Mouse (Mus musculus): Measurements from ENCODE around the gene Fhod1. TPM values are rescaled to one million over a fixed set of nuclear protein-coding genes. Genes with fewer than 3 reads are reported as not detected.

Fhod1 gene
- total and polyA plus RNA-seq, 2 experiments, result 1.7 to 7.8 TPM

- no peak for DNase-seq (ENCODE audit: extremely low read depth, low read depth, low spot score)
- Histone ChIP-seq H3K4me3 (ENCODE audit: insufficient read depth, low read depth, low read length) (peak overlapping the region; percentile 85; the same call in 1 of the 2 replicates), H3K27me3 (ENCODE audit: control insufficient read depth, insufficient read depth, low read length) (no peaks in the 10 kb centered on the region), H3K9ac (ENCODE audit: low read depth, low read length) (peak overlapping the region; percentile 88), H3K36me3 (ENCODE audit: control insufficient read depth, insufficient read depth, low read length) (peaks cover 16% of the 10 kb centered on the region), H3K79me2 (ENCODE audit: control insufficient read depth, insufficient read depth, low read length) (no peaks in the 10 kb centered on the region), H3K4me1 (ENCODE audit: control insufficient read depth, insufficient read depth, low read length) (peaks cover 5% of the 10 kb centered on the region), H3K27ac (replicated peaks; ENCODE audit: insufficient read depth, low read depth, low read length) (no peak overlapping the region)
- no peak for TF ChIP-seq CTCF (IDR thresholded peaks at IDR 0.05; ENCODE audit: low read depth, low read length)
- TF ChIP-seq POLR2A (IDR thresholded peaks at IDR 0.05; ENCODE audit: extremely low read depth, insufficient read depth, low read length), result no peak
- 37% methylated on average over 5 of the region's 5 CpGs for WGBS
These were observed 41.5 kb downstream of the Fhod1 start for GRCm38 (mm10) chr8:105306146-105306691.

GRCm38 (mm10) chr8:105305211-105306145 is 42.3 kb downstream of the Fhod1 start, which contains the start of gene Elmo3:
Gene Elmo3 (plus strand): TSS chr8:105305601.
- Histone ChIP-seq H3K36me3 (ENCODE audit: control insufficient read depth, insufficient read depth, low read length) (peaks cover 17% of the 10 kb centered on the region), H3K9ac (ENCODE audit: low read depth, low read length) (peak within 1 kb of the TSS; percentile 88), H3K4me1 (ENCODE audit: control insufficient read depth, insufficient read depth, low read length) (peaks cover 5% of the 10 kb centered on the region), H3K4me3 (ENCODE audit: insufficient read depth, low read depth, low read length) (peak within 1 kb of the TSS; percentile 85), H3K27me3 (ENCODE audit: control insufficient read depth, insufficient read depth, low read length) (no peaks in the 10 kb centered on the region), H3K27ac (replicated peaks; ENCODE audit: insufficient read depth, low read depth, low read length) (peak within 1 kb of the TSS; percentile 90), H3K79me2 (ENCODE audit: control insufficient read depth, insufficient read depth, low read length) (no peaks in the 10 kb centered on the region)
- peak; percentile 74 for DNase-seq (ENCODE audit: extremely low read depth, low read depth, low spot score)
- WGBS, result 7% methylated on average over 30 of the region's 30 CpGs
- TF ChIP-seq POLR2A (IDR thresholded peaks at IDR 0.05; ENCODE audit: extremely low read depth, insufficient read depth, low read length), result peak; percentile 81
- TF ChIP-seq CTCF (IDR thresholded peaks at IDR 0.05; ENCODE audit: low read depth, low read length), result no peak

DNA sequence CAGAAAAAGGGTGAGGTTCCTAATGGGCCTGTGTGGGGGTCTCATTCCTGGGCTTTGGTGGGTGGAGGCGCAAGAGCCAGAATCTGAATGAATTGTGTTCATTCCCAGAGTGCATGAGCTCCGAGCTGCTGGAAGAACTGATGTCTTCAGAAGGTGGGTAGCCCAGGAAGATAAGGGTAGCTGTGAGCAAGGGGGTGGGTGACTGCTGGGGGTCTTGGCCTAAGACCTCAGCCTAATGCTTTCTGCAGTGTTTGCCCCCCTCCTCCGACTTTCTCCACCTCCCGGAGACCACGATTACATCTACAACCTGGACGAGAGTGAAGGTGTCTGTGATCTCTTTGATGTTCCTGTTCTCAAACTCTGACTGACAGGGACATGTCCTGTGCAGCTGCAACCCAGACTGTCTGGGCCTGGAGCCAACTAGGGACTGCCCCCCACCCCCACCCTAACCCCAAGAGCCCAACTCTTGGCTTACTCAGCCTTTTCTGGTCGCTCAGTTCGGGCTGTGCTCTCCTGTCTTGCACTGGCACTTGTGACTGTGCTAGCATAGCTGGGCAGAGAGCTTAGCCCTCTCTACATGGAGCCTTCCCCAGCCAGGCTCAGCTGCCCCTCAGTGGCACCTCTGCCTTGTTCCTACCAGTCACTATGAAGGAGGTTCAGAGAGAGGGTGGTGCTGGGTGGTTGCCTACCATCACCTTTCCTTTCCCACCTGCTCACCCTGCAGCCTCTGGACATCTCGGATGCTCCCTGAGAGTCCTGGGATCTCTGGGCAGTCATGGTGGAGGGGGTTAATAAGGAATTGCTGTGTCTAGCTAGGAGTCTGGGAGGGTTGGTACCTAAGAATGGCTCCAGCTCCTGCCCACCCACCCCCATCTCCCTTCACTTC is 43.2 kb downstream of the Fhod1 start:
- Histone ChIP-seq H3K27me3 (ENCODE audit: control insufficient read depth, insufficient read depth, low read length) (no peaks in the 10 kb centered on the region), H3K27ac (replicated peaks; ENCODE audit: insufficient read depth, low read depth, low read length) (no peak overlapping the region), H3K9ac (ENCODE audit: low read depth, low read length) (no peak overlapping the region), H3K4me3 (ENCODE audit: insufficient read depth, low read depth, low read length) (no peak overlapping the region), H3K36me3 (ENCODE audit: control insufficient read depth, insufficient read depth, low read length) (peaks cover 17% of the 10 kb centered on the region), H3K4me1 (ENCODE audit: control insufficient read depth, insufficient read depth, low read length) (peaks cover 5% of the 10 kb centered on the region), H3K79me2 (ENCODE audit: control insufficient read depth, insufficient read depth, low read length) (no peaks in the 10 kb centered on the region)
- TF ChIP-seq POLR2A (IDR thresholded peaks at IDR 0.05; ENCODE audit: extremely low read depth, insufficient read depth, low read length), result no peak
- no peak for TF ChIP-seq CTCF (IDR thresholded peaks at IDR 0.05; ENCODE audit: low read depth, low read length)
- 49% methylated on average over 9 of the region's 9 CpGs for WGBS
- DNase-seq (ENCODE audit: extremely low read depth, low read depth, low spot score), result no peak

DNA sequence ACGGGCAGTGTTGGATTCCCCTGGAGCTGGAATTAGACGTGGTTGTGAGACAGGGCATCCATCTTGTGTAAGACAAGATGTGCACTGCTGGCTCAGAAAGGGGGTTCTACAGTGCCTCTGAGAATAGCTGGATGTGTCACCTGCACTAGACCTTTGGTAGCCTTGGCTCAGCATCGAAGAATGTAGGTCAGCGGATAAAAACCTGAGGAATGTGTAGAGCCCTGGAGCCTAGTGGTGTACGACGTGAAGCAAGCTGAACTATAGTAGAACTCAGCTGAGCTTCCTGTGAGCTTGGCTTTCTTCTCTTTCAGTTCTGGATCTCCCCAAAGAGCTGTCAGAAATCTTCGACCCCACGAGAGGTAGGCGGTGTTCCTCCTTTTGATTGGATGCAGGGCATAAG is 43.9 kb downstream of the Fhod1 start:
- H3K4me1 ChIP-seq (ENCODE audit: control insufficient read depth, insufficient read depth, low read length), result peaks cover 7% of the 10 kb centered on the region
- peaks cover 19% of the 10 kb centered on the region for H3K36me3 ChIP-seq (ENCODE audit: control insufficient read depth, insufficient read depth, low read length)
- no peaks in the 10 kb centered on the region; the same call in 1 of the 2 replicates for H3K79me2 ChIP-seq (ENCODE audit: control insufficient read depth, insufficient read depth, low read length)
- H3K27ac ChIP-seq (replicated peaks; ENCODE audit: insufficient read depth, low read depth, low read length), result no peak overlapping the region
- DNase-seq (ENCODE audit: extremely low read depth, low read depth, low spot score), result no peak
- no peak overlapping the region for H3K4me3 ChIP-seq (ENCODE audit: insufficient read depth, low read depth, low read length)
- no peaks in the 10 kb centered on the region for H3K27me3 ChIP-seq (ENCODE audit: control insufficient read depth, insufficient read depth, low read length)
- TF ChIP-seq POLR2A (IDR thresholded peaks at IDR 0.05; ENCODE audit: extremely low read depth, insufficient read depth, low read length) (no peak), CTCF (IDR thresholded peaks at IDR 0.05; ENCODE audit: low read depth, low read length) (no peak)
- no peak overlapping the region for H3K9ac ChIP-seq (ENCODE audit: low read depth, low read length)
- WGBS, result 77% methylated on average over 9 of the region's 9 CpGs

DNA sequence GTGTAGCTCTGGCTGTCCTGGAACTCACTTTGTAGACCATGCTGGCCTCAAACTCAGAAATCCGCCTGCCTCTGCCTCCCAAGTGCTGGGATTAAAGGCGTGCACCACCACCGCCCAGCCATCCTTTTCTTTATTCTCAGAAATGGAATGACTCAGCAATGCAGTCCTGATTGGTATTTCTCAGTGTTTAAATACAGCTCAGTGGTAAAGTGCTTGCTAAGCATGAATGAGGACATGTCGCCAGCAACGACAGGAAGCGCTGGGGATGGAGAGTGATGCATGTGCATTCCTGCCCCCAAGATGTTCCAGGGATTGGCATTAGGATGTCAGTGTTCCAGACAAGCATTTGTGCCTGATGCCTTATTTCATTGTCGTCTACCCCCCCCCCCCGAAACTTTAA is 44.4 kb downstream of the Fhod1 start:
- H3K4me3 ChIP-seq (ENCODE audit: insufficient read depth, low read depth, low read length), result no peak overlapping the region
- peaks cover 19% of the 10 kb centered on the region for H3K36me3 ChIP-seq (ENCODE audit: control insufficient read depth, insufficient read depth, low read length)
- H3K27me3 ChIP-seq (ENCODE audit: control insufficient read depth, insufficient read depth, low read length), result no peaks in the 10 kb centered on the region
- H3K79me2 ChIP-seq (ENCODE audit: control insufficient read depth, insufficient read depth, low read length), result peaks cover 2% of the 10 kb centered on the region
- DNase-seq (ENCODE audit: extremely low read depth, low read depth, low spot score), result no peak
- peaks cover 12% of the 10 kb centered on the region for H3K4me1 ChIP-seq (ENCODE audit: control insufficient read depth, insufficient read depth, low read length)
- no peak overlapping the region for H3K9ac ChIP-seq (ENCODE audit: low read depth, low read length)
- WGBS, result 79% methylated on average over 8 of the region's 8 CpGs
- TF ChIP-seq CTCF (IDR thresholded peaks at IDR 0.05; ENCODE audit: low read depth, low read length) (no peak), POLR2A (IDR thresholded peaks at IDR 0.05; ENCODE audit: extremely low read depth, insufficient read depth, low read length) (no peak)
- H3K27ac ChIP-seq (replicated peaks; ENCODE audit: insufficient read depth, low read depth, low read length), result no peak overlapping the region

All from liver, adult 2 months (tissue).